Mouse (Mus musculus) erythroblast, embryonic 14.5 days (primary cell): ENCODE results near the gene Gjb1. TPM values are rescaled to one million over a fixed set of nuclear protein-coding genes. Genes with fewer than 3 reads are reported as not detected.
"Not testable (repeated sequence)": the region's sequence is repeated elsewhere in the genome, so short reads cannot be mapped to it uniquely, and the experiment has no call there.

ENCODE experiments used
- H3K27me3 ChIP-seq: 2 replicates; pipeline ENCODE4 v1.6.1; 2012; ENCODE audit warnings: inconsistent platforms; ENCODE audit not compliant: control insufficient read depth
- H3K36me3 ChIP-seq: 2 replicates; pipeline ENCODE4 v1.6.1; 2012; ENCODE audit warnings: mild to moderate bottlenecking, inconsistent platforms; ENCODE audit not compliant: control insufficient read depth
- H3K4me1 ChIP-seq: 2 replicates; pipeline ENCODE4 v1.6.1; 2012; ENCODE audit warnings: inconsistent platforms; ENCODE audit not compliant: control insufficient read depth
- H3K4me3 ChIP-seq: replicated peaks from 2 replicates; pipeline ENCODE3; 2012; ENCODE audit warnings: moderate library complexity, mild to moderate bottlenecking, inconsistent platforms
- H3K9me3 ChIP-seq: 2 replicates; pipeline ENCODE4 v1.6.1; 2012; ENCODE audit warnings: low read length, inconsistent platforms, mixed read lengths; ENCODE audit not compliant: control insufficient read depth
- GATA1 ChIP-seq: IDR thresholded peaks from 2 replicates; pipeline ENCODE4 v1.6.1; 2012; ENCODE audit warnings: low read length, inconsistent platforms, mixed read lengths
- TAL1 ChIP-seq: IDR thresholded peaks from 3 replicates; pipeline ENCODE4 v1.6.1; 2012; ENCODE audit warnings: low read length, inconsistent platforms, mixed read lengths
- polyA plus RNA-seq: library from polyadenylated mRNA; stranded (reverse); fragments of >175 nt; gene quantifications from 2 replicates; pipeline ENCODE4 v1.2.3, GENCODE M21; 2012

The Gjb1 gene
- polyA plus RNA-seq, result 0.09 and 0.13 TPM in 2 replicates

- peaks cover 4% of the 10 kb centered on the region; the same call in 1 of the 2 replicates for H3K27me3 ChIP-seq
- H3K36me3 ChIP-seq, result no peaks in the 10 kb centered on the region
- TF ChIP-seq TAL1 (no peak), GATA1 (no peak)
- H3K4me1 ChIP-seq, result no peaks in the 10 kb centered on the region
- H3K4me3 ChIP-seq, result peak within 1 kb of the TSS; percentile 38
- no peaks in the 10 kb centered on the region for H3K9me3 ChIP-seq
Measured at GRCm38 (mm10) chrX:101376190-101376968, at the start of gene Gjb1. Gene Gjb1 (plus strand): TSS chrX:101376378.

DNA sequence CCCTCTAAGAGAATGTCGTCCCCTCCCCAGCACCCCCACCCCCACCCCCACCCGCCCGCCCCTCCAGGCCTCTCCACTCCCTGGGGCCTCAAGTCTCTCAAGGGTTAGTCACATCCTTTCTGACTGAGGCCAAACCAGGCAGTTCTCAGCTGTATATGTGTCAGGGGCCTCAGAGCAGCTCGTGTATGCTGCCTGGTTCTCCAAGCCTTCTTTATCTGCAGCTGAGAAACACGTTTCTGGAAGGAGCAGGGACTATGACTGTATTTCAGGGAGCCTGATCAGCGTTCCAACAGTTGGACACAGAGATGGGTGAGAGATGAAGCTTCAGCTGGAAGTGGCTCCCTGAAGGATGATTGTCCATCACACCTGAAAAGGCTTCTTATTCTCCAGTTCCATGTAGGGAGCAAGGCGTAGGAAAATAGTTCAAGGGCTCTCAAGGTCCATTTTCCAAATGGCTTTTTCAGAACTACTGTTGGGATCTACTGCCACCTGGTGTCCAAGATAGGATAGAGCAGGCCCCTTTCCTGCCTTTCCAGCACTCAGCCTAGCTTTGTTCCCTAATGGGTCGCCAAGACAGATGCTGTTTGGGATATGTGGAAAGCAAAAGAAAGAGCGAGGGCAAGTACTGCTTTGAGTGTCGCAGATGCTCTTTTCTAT lies 46.7 kb upstream of the Gjb1 start:
- Histone ChIP-seq H3K4me3 (no peak overlapping the region), H3K36me3 (no peaks in the 10 kb centered on the region), H3K4me1 (peaks cover 38% of the 10 kb centered on the region), H3K9me3 (no peaks in the 10 kb centered on the region), H3K27me3 (no peaks in the 10 kb centered on the region)
- TF ChIP-seq TAL1 (no peak), GATA1 (no peak)

DNA sequence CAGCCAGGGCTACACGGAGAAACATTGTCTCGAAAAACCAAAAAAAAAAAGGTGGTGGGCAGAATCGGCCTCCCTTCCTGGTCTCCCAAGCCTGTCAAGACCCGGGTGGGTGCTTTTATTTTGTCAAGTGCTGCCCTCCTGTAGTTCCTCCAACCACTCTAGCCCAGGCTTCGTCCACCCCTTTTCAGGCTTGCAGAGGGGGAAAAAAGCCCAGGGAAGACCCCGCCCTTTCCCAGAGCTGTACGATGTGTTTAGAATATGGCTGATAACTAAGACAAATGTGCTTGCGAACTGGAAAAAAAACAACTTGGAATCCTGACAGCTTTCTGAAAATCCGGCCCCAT lies 44.2 kb upstream of the Gjb1 start:
- TF ChIP-seq GATA1, result no peak
- TF ChIP-seq TAL1, result no peak
- Histone ChIP-seq H3K4me1 (peaks cover 30% of the 10 kb centered on the region), H3K9me3 (no peaks in the 10 kb centered on the region), H3K36me3 (no peaks in the 10 kb centered on the region), H3K27me3 (no peaks in the 10 kb centered on the region), H3K4me3 (peak overlapping the region; percentile 74)

DNA sequence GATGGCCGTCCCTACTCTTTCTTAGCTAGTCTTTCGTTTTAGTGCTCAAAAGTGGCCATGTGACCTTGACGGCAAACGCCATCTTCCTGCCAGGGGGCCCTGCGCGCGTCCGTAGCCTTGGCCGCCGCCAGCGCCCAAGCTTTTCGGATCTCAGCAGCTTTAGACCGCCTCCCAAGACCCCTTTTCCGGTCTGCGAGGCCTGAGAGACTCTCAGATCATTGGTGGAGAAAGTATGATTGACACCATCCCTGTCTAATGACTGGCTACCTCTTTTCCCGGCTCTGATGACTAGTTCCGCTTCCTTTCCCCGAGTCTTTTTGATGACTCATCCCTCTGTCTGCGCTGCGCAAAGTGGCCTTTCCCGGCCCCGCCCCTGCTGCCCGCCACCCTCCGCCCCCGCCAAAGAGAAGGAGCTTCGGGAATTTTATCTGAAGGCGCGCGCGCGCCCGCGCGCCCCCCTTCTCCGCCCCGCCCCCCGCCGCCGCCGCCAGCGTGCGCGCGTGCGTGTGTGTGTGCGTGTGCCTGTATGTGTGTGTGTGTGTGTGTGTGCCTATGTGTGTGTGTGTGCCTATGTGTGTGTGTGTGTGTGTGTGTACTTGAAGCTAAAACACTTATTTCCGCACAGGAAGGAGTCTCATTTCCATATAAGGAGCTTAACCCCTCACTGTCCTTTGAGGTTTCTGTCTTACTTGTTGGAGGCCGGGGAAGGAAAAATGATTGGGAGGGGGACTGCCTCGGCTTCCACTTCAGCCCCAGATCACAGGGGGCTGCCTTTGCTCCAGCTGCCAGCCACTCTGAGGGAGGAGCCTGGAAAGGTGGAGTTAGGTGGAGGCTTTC lies 43.6 kb upstream of the Gjb1 start:
- no peak for TF ChIP-seq TAL1
- Histone ChIP-seq H3K36me3 (no peaks in the 10 kb centered on the region), H3K9me3 (no peaks in the 10 kb centered on the region), H3K4me1 (peaks cover 30% of the 10 kb centered on the region), H3K27me3 (no peaks in the 10 kb centered on the region), H3K4me3 (peak overlapping the region; percentile 74)

- H3K27me3 ChIP-seq, result no peaks in the 10 kb centered on the region
- H3K4me1 ChIP-seq, result peaks cover 27% of the 10 kb centered on the region
- no peaks in the 10 kb centered on the region for H3K9me3 ChIP-seq
- no peak overlapping the region for H3K4me3 ChIP-seq
- H3K36me3 ChIP-seq, result no peaks in the 10 kb centered on the region
- TF ChIP-seq TAL1 (no peak), GATA1 (no peak)
Measured at GRCm38 (mm10) chrX:101334606-101335005, 41.6 kb upstream of the Gjb1 start.

- Histone ChIP-seq H3K4me1 (peaks cover 5% of the 10 kb centered on the region), H3K9me3 (no peaks in the 10 kb centered on the region), H3K36me3 (no peaks in the 10 kb centered on the region), H3K27me3 (no peaks in the 10 kb centered on the region), H3K4me3 (no peak overlapping the region)
- no peak for TF ChIP-seq GATA1
- TF ChIP-seq TAL1, result no peak
Measured at GRCm38 (mm10) chrX:101338666-101339065, 37.5 kb upstream of the Gjb1 start.

DNA sequence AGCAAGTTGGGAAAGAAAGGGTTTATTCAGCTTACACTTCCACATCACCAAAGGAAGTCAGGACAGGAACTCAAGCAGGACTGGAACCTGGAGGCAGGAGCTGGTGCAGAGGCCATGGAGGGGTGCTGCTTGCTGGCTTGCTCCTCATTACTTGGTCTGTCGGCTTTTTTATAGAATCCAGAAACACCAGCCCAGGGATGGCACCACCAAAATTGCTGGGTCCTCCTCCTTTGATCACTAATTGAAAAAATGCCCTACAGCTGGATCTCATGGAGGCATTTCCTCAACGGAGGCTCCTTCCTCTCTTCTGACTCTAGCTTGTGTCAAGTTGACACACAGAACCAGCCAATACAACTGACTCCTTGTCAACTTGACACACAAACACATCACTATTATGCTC lies 33.3 kb upstream of the Gjb1 start:
- H3K4me1 ChIP-seq, H3K4me3 ChIP-seq, H3K9me3 ChIP-seq, H3K36me3 ChIP-seq, H3K27me3 ChIP-seq: not testable (repeated sequence)

DNA sequence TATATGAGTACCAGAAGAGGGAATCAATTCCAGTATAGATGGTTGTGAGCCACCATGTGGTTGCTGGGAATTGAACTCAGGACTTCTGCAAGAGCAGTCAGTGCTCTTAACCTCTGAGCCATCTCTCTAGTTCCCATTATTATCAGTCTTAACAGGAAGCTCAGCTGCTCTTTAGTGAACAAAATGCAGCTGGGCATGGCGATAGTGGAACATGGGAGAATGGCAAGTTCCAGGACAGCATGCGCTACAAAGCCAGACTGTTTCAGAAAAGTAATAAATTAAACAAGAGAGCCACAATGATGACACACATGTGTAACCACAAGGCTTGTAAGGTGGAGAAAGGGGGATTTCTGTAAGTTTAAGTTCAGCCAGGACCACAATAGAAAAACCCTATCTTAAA lies 30.7 kb upstream of the Gjb1 start:
- Histone ChIP-seq H3K27me3 (no peaks in the 10 kb centered on the region), H3K4me1 (no peaks in the 10 kb centered on the region), H3K36me3 (no peaks in the 10 kb centered on the region), H3K9me3 (no peaks in the 10 kb centered on the region), H3K4me3 (no peak overlapping the region)
- TF ChIP-seq TAL1 (no peak), GATA1 (no peak)

- H3K36me3 ChIP-seq, result no peaks in the 10 kb centered on the region
- no peaks in the 10 kb centered on the region for H3K27me3 ChIP-seq
- peaks cover 3% of the 10 kb centered on the region for H3K4me1 ChIP-seq
- no peak overlapping the region for H3K4me3 ChIP-seq
- TF ChIP-seq GATA1 (no peak), TAL1 (no peak)
- H3K9me3 ChIP-seq, result no peaks in the 10 kb centered on the region
Measured at GRCm38 (mm10) chrX:101346475-101346874, 29.7 kb upstream of the Gjb1 start.
